Mouse (Mus musculus) bone marrow, adult 2 months (tissue): ENCODE data around the gene Paqr9. TPM values are rescaled to one million over a fixed set of nuclear protein-coding genes. Genes with fewer than 3 reads are reported as not detected.

Experiments used
- H3K27ac ChIP-seq: fragments of 200-500 bp; 2 replicates; pipeline ENCODE4 v1.5.1; 2012; ENCODE audit warnings: low read depth, mild to moderate bottlenecking, control low read depth, inconsistent platforms, low read length; ENCODE audit not compliant: control insufficient read depth, poor library complexity, insufficient read depth
- H3K4me1 ChIP-seq: fragments of 200-500 bp; 2 replicates; pipeline ENCODE4 v1.6.1; 2011; ENCODE audit warnings: low read length; ENCODE audit not compliant: control insufficient read depth, insufficient read depth
- H3K4me3 ChIP-seq: fragments of 200-500 bp; replicated peaks from 2 replicates; pipeline ENCODE3; 2011; ENCODE audit warnings: mild to moderate bottlenecking, low read depth, low read length, control low read depth; ENCODE audit not compliant: control insufficient read depth
- CTCF ChIP-seq: fragments of 200-500 bp; IDR thresholded peaks from 2 replicates; pipeline ENCODE4 v1.5.1; 2011; ENCODE audit warnings: low read length, control low read depth; ENCODE audit not compliant: control insufficient read depth, insufficient read depth
- POLR2A ChIP-seq: fragments of 200-500 bp; IDR thresholded peaks from 2 replicates; pipeline ENCODE4 v1.6.1; 2011; ENCODE audit warnings: low read depth, mild to moderate bottlenecking, control low read depth, low read length, borderline replicate concordance; ENCODE audit not compliant: control insufficient read depth
- WGBS: fragments of 180-500 bp; shearing (Covaris S2); methylation state at CpG from one replicate; pipeline ENCODE4 v1.1.7; 2018; 5-methylcytosine and 5-hydroxymethylcytosine counted together
- polyA plus RNA-seq: library from polyadenylated mRNA; stranded (reverse); fragments of >200 nt; gene quantifications from 2 replicates; pipeline ENCODE4 v1.2.4, GENCODE M21; 2011; ENCODE audit warnings: low replicate concordance; ENCODE audit not compliant: missing spikeins, insufficient read depth, insufficient read length

Paqr9 gene
- polyA plus RNA-seq, 1 experiment, result 17.0 TPM

DNA sequence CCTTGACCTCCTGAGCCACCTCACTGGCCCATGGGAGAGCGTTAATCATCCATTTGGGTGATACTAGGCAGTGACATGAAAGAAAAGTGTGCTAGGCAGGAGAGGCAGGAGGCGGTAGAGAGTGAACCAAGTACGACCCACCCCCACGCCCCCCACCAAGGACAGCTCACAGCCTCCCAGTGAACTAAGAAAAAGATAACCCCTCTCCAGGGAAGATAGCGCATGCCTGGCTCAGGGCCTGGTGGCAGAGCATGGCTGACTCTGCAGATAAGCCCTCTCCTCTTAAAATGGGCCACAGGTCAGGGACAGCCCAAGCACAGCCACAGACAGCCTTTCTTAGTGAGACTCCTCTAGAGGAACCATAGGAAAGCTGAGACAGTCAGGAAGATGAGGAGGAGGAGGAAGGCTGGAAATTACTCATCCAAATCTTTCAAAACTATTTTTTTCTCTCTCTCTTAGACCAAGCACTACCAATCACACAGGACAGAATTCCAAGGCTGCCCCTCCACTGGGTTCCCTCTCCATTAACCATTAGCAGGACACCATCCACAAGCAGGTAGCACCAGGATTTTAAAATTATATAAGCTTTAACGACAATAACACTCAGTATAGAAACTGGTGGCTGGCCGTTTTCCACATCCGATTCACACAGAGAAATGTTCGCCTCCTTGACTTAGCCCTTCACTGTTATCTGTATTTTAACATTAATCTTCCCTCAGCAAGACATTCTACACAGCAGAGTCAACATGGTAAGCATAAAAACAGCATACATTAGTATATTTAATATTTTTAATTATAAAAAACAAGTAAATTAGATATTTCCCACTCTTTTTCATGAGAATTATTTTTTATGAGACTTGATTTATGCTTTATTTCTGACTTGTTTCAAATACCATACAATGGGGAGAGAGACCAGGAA, 8.3 kb upstream of the Paqr9 start:
- WGBS, result 70% methylated on average over 9 of the region's 9 CpGs
- Histone ChIP-seq H3K4me1 (peaks cover 6% of the 10 kb centered on the region; the same call in 1 of the 2 replicates), H3K4me3 (no peak overlapping the region), H3K27ac (peak overlapping the region; percentile 64)
- no peak for TF ChIP-seq POLR2A
- no peak for TF ChIP-seq CTCF

DNA sequence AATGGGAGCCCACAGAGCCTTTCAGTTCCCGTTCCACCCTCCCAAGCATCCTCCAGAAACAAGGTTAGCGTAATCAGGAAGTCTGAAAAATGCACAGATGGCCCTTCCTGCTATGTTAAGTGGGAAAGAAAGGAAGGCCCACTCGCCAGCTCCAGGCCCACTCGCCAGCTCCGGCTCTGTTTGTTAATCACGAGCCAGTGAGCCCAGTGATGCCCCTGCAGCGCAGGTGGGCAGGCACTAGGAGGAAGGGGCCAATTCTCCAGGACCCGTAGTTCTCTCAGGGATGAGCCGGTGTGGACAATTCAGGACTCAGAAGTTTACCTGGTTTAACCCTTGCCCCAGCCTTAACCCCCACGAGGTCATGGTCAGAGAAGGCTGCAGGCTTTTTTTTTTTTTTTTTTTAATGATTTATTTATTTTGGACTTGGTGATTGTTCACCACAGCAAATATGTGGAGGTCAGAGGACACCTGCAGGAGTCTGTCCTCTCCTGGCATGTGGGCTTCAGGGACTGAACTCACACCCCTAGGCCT, 7.2 kb upstream of the Paqr9 start:
- no peak for TF ChIP-seq POLR2A
- no peak for TF ChIP-seq CTCF
- H3K4me1 ChIP-seq, result peaks cover 6% of the 10 kb centered on the region; the same call in 1 of the 2 replicates
- peak overlapping the region; percentile 29 for H3K27ac ChIP-seq
- H3K4me3 ChIP-seq, result no peak overlapping the region
- 79% methylated on average over 10 of the region's 10 CpGs for WGBS

DNA sequence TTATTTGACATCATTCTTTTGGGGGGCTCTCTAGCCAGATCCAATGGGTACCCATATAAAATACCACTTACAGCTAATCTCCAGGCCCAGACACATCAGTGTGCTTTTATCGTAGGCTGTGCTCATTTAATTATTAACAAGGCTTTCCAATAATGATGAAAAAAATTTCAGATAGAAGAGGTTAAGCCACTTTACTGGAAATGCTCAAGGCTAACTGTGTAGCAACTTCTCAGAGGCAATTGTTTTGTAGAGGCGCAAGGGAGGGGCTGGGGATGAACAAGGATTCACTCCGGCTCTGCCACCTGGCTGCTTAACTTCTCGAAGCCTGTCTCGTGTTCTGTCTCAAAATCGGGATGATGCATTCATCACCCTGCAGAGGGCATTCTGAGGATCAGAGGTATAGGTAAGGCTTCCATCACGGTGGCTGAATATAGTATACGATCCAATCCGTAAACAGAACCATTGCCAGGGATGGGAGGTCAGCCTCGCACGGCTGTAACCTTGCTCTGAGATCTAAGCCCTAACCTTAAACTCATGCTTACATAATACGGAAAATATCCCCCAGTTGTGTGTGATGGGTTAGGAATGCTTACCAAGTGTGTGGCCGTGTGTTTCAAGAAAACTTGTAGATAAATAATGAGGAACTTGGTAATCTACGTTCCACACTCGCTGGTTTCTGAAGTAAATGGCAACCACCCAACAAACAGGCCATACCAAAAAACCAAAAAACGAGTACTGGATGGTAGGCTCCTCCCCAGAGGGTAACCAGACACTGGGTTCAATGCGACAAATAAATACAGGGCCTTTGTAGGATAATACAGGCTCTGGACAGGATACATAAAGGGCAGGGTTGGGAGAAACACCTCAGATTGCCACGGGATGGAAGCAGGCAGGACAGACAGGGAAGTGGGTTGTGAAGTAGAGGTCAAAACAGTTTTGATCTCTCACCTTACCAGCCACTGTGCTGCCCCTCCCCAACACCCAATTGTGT, 4.9 kb upstream of the Paqr9 start:
- peaks cover 6% of the 10 kb centered on the region; the same call in 1 of the 2 replicates for H3K4me1 ChIP-seq
- peak overlapping the region; percentile 16 for H3K4me3 ChIP-seq
- H3K27ac ChIP-seq, result peak overlapping the region; percentile 97
- 37% methylated on average over 18 of the region's 18 CpGs for WGBS
- TF ChIP-seq CTCF, result no peak
- TF ChIP-seq POLR2A, result no peak

DNA sequence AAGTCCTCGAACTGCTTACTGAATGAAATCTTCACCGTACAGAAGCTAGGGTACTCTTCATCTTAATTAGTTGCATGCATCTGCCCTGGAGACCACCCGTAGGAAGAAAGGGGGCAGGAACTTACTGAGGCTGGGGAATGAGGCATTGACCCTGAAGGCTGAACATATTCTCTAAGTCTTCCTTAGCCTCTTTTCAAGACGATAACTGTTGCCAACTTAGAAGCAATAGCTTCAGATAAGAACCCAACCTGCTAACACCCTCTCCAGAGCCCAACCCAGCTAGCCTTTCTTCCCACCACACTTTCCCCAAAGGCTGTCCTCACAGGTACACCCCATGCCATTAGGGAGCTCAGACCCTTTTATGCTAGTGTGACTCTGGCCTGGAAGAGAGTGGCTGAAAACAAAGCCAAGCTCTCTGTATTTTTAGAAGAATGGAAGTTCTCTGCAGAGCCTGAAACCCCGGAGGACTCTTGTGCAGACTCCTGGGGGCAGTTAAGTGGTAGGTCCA, 4.2 kb upstream of the Paqr9 start:
- Histone ChIP-seq H3K4me1 (peaks cover 8% of the 10 kb centered on the region), H3K4me3 (no peak overlapping the region), H3K27ac (peak overlapping the region; percentile 92)
- TF ChIP-seq POLR2A, result no peak
- TF ChIP-seq CTCF, result no peak
- 59% methylated on average over 5 of the region's 5 CpGs for WGBS

DNA sequence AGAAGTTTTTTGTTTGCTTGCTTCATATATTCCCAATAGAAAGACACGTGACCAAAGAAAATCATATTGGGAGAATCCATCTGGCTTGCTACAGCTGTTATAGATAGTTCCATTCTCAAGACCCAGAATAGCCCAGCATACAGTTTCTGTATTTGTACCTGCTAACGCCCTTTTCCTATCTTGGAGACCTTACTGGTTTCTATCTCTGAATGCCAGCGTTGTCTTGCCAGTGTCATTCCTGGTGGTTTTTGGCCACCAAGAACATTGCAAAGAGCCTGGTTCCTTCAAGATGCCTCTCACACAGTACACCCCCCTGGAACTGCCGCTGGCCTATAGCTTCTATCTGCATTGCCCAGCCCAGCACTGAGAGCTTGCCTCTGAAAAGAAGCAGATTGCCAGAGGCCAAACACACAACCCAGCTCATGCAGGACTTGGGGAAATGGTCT, 3.4 kb upstream of the Paqr9 start:
- no peak for TF ChIP-seq CTCF
- no peak for TF ChIP-seq POLR2A
- Histone ChIP-seq H3K4me3 (no peak overlapping the region), H3K4me1 (peaks cover 7% of the 10 kb centered on the region), H3K27ac (peak overlapping the region; percentile 87)
- 65% methylated on average over 4 of the region's 4 CpGs for WGBS

DNA sequence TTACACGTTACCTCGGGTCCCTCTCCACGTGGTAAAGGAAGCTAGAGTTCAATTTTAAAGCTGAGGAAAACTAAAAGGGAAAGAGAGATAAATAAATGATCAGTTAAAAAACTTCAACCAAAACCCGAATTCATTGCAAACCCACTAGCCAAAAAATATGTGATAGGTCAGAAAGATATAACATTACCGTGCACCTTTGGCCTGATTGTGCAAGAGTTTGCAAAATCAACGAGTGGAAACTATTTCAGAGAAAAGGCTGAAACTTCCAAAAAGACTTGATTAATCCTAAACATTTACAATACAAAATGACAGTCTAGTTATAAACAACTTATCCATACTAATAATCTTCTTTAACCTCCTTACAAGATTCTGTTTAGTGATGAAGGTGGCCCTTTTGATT, 1.7 kb upstream of the Paqr9 start:
- Histone ChIP-seq H3K4me3 (no peak overlapping the region), H3K4me1 (peaks cover 6% of the 10 kb centered on the region), H3K27ac (no peak overlapping the region)
- TF ChIP-seq POLR2A (no peak), CTCF (no peak)
- WGBS, result 32% methylated on average over 6 of the region's 6 CpGs

DNA sequence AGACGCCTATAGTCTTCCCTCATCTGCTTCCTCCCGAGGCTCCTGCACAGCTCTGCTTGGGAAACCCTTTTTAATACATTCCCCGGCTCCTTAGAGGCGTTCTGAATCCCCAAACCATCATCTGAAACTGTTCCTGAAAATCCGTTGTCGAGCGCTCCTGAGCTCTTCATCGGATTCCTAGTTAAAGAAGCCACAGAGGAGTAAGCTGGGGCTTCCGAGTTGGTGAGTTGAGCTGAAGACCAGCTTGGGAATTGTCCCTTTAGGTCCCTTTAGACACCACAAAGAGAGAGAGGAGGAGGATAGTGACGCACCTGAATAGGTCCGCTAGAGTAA, 765 bp upstream of the Paqr9 start:
- Histone ChIP-seq H3K4me1 (peaks cover 2% of the 10 kb centered on the region), H3K27ac (peak overlapping the region; percentile 90), H3K4me3 (peak overlapping the region; percentile 89)
- 18% methylated on average over 11 of the region's 11 CpGs for WGBS
- TF ChIP-seq POLR2A, result no peak
- no peak for TF ChIP-seq CTCF
